Mouse (Mus musculus) heart, embryonic 13.5 days (tissue): Measurements from ENCODE around the gene Acot5. TPM values are rescaled to one million over a fixed set of nuclear protein-coding genes. Genes with fewer than 3 reads are reported as not detected.
"Not testable (repeated sequence)": the region's sequence is repeated elsewhere in the genome, so short reads cannot be mapped to it uniquely, and the experiment has no call there.

Experiments
- ATAC-seq: fragments of 200-750 bp; cut with Nextera tagmentation; 2 replicates; pipeline ENCODE4 v1.8.0; 2017; ENCODE audit warnings: moderate TSS enrichment; ENCODE audit not compliant: insufficient number of reproducible peaks, low FRiP score, low TSS enrichment; ENCODE audit errors: extremely low read depth
- H3K27ac ChIP-seq: fragments of 300-500 bp; sonication (generic); replicated peaks from 2 replicates; pipeline ENCODE4 v1.5.1; 2015; ENCODE audit warnings: moderate library complexity, mild to moderate bottlenecking, inconsistent platforms
- H3K27me3 ChIP-seq: fragments of 300-500 bp; sonication (generic); replicated peaks from 2 replicates; pipeline ENCODE4 v1.6.1; 2015; ENCODE audit warnings: mild to moderate bottlenecking, inconsistent platforms
- H3K36me3 ChIP-seq: fragments of 300-500 bp; sonication (generic); 2 replicates; pipeline ENCODE4 v1.6.1; 2015; ENCODE audit warnings: mild to moderate bottlenecking, inconsistent platforms
- H3K4me1 ChIP-seq: fragments of 300-500 bp; sonication (generic); 2 replicates; pipeline ENCODE4 v1.6.1; 2015; ENCODE audit warnings: inconsistent platforms
- H3K4me2 ChIP-seq: fragments of 300-500 bp; sonication (generic); 2 replicates; pipeline ENCODE4 v1.6.1; 2015; ENCODE audit warnings: inconsistent platforms, mild to moderate bottlenecking, moderate library complexity
- H3K4me3 ChIP-seq: fragments of 300-500 bp; sonication (generic); 2 replicates; pipeline ENCODE4 v1.5.1; 2015; ENCODE audit warnings: moderate library complexity, mild to moderate bottlenecking, inconsistent platforms
- H3K9ac ChIP-seq: fragments of 300-500 bp; sonication (generic); 2 replicates; pipeline ENCODE4 v1.6.1; 2015; ENCODE audit warnings: inconsistent platforms, mild to moderate bottlenecking, moderate library complexity
- H3K9me3 ChIP-seq: fragments of 300-500 bp; sonication (generic); 2 replicates; pipeline ENCODE4 v1.6.1; 2016; ENCODE audit warnings: inconsistent platforms
- WGBS: fragments of 180-500 bp; shearing (Covaris S2); methylation state at CpG from one replicate; pipeline ENCODE4 v1.1.7; 2015; ENCODE audit warnings: mixed read lengths; 5-methylcytosine and 5-hydroxymethylcytosine counted together
- polyA plus RNA-seq: library from polyadenylated mRNA; unstranded; fragments of >200 nt; fragmentation: Nextera tagmentation; extraction: Ambion mirVana; gene quantifications from 2 replicates; pipeline ENCODE4 v1.2.1, GENCODE M21; 2015

The Acot5 gene
- polyA plus RNA-seq, 1 experiment from 2014 or later = not detected

DNA sequence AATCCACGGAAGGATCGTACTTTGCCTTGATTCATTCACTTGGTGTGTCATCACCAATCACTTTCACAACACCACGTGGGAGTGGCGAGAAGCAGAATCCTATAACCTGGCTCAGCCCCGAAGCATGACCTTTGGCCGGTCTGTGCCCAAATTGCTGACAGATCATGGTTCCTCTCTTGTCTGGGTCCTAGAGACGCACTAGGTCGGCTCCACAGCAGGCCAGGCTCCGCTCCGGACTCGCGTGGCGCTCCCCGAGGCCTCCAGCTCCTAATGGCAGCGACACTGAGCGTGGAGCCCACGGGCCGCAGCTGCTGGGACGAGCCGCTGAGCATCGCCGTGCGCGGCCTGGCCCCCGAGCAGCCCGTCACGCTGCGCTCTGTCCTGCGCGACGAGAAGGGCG is 30.9 kb upstream of the Acot5 start, which contains the start of gene Acot4:
Gene Acot4, plus strand, starts transcription at position 139 of the 400 bp plus-strand sequence.
- Histone ChIP-seq H3K4me2 (peak within 1 kb of the TSS; percentile 78), H3K9ac (peak within 1 kb of the TSS; percentile 79), H3K4me3 (peak within 1 kb of the TSS; percentile 57)
- ATAC-seq, H3K27me3 ChIP-seq, H3K9me3 ChIP-seq, H3K36me3 ChIP-seq, H3K4me1 ChIP-seq, H3K27ac ChIP-seq: not testable (repeated sequence)
- 7% methylated on average over 32 of the region's 32 CpGs for WGBS

DNA sequence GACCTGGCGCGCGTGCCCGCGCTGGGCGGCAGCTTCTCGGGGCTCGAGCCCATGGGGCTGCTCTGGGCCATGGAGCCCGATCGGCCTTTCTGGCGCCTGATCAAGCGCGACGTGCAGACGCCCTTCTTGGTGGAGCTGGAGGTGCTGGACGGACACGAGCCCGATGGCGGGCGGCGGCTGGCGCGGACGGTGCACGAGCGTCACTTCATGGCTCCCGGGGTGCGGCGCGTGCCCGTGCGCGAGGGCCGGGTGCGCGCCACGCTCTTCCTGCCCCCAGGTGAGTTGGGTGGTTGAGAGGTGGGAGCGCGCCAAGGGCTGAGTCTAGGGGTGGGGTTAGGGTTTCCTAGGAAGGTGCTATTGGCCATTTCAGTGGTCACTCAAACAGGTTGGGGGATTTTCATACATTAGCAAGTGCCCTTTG is 30.4 kb upstream of the Acot5 start, which contains the start of gene Gm49366:
Gene Gm49366, plus strand, starts transcription at position 245 of the 421 bp plus-strand sequence.
- H3K4me1 ChIP-seq, H3K27me3 ChIP-seq, H3K9me3 ChIP-seq, ATAC-seq, H3K27ac ChIP-seq, H3K36me3 ChIP-seq: not testable (repeated sequence)
- peak within 1 kb of the TSS; percentile 57 for H3K4me3 ChIP-seq
- 3% methylated on average over 39 of the region's 39 CpGs for WGBS
- peak within 1 kb of the TSS; percentile 78 for H3K4me2 ChIP-seq
- peak within 1 kb of the TSS; percentile 79 for H3K9ac ChIP-seq

DNA sequence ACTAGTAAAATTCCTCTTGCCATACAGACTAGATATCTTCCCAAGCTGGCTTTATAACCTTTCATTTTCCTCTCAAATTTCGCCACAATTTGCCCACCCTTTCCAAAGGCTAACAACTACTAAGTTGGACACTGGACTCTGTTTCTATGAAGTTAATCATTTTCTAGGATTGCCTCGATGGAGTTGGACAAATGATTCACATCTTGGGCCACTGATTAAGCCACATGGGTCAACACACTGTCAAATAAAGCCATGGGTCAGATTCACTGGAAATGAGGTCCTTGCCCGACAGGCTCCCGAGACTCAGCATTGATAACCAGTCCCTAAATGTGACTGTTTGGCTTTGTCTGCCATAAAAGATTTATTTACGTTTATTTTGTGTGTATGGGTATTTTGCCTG is 26.9 kb upstream of the Acot5 start:
- H3K4me2 ChIP-seq = no peak overlapping the region
- WGBS = 83% methylated on average over 5 of the region's 5 CpGs
- no peak overlapping the region for H3K9ac ChIP-seq
- no peaks in the 10 kb centered on the region for H3K36me3 ChIP-seq
- H3K27ac ChIP-seq = no peak overlapping the region
- ATAC-seq = no peak
- H3K4me1 ChIP-seq = peaks cover 3% of the 10 kb centered on the region; the same call in 1 of the 2 replicates
- H3K27me3 ChIP-seq = peaks cover 4% of the 10 kb centered on the region; the same call in 1 of the 2 replicates
- no peak overlapping the region for H3K4me3 ChIP-seq
- H3K9me3 ChIP-seq = peaks cover 10% of the 10 kb centered on the region; the same call in 1 of the 2 replicates

DNA sequence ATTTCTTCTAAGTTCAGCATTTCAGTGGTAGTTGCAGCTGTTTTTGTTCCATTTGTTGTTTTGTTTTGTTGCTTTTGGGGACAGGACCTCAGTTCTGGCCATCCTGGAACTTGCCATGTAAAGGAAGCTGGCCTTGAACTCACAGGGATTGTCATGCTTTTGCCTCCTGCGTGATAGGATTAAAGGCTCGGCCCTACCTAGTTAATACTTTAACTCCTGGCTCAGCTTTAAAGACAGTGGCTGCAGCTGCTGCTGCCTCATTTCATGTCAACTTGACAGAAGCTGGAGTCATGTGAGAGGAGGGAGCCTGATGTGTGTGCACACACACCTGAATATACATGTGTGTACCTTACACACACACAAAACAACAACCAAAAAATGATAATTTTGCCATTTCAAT is 25.1 kb upstream of the Acot5 start:
- no peak overlapping the region for H3K4me2 ChIP-seq
- no peak for ATAC-seq
- H3K27me3 ChIP-seq = no peaks in the 10 kb centered on the region
- H3K27ac ChIP-seq = no peak overlapping the region
- no peaks in the 10 kb centered on the region for H3K36me3 ChIP-seq
- no peaks in the 10 kb centered on the region for H3K4me1 ChIP-seq
- WGBS = 61% methylated on average over 2 of the region's 2 CpGs
- H3K4me3 ChIP-seq = no peak overlapping the region
- H3K9me3 ChIP-seq = peaks cover 19% of the 10 kb centered on the region
- no peak overlapping the region for H3K9ac ChIP-seq

DNA sequence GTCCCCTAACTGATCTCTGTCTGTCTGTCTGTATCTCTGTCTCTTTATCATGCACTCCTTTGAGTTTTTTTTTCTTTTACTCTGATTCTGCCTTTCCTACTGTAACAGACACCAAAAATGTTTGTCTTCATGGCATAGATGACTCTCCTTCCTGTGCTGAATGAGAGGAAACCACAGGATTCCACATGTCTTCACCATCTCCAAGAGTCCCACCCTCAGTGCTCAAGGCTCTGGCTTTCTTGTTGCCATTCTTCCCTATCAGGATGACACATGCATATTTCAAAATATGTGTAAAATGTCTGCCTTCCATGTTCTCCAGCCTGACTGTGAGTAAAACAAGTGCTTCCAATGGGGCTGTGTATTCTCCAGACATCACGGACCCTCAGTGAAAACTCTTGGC is 22.2 kb upstream of the Acot5 start:
- no peak overlapping the region for H3K4me3 ChIP-seq
- H3K27me3 ChIP-seq = peaks cover 8% of the 10 kb centered on the region
- H3K9me3 ChIP-seq = peaks cover 9% of the 10 kb centered on the region
- H3K36me3 ChIP-seq = no peaks in the 10 kb centered on the region
- no peak overlapping the region for H3K9ac ChIP-seq
- H3K27ac ChIP-seq = no peak overlapping the region
- ATAC-seq = no peak
- no peaks in the 10 kb centered on the region for H3K4me1 ChIP-seq
- no peak overlapping the region for H3K4me2 ChIP-seq
- WGBS = 81% methylated on average over 1 of the region's 1 CpGs

DNA sequence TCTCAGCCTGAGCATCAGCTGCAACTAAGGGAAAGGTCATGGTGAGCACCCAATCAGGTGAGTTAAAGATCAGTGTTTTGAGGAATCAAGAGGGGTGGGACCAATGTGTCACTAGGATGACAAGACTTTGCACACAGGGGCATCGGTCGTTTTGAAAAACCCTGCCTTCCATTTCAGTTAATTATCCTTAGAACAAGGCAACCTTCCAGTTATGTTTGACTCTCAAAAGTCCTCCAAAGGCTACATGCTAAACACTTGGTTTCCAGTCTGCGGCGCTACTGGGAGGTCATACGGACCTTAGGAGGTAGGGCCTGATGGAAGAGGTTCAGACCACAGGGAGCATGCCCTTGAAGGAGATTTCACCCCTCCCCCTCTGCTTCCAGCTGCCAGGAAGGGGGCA is 18.4 kb upstream of the Acot5 start:
- H3K9me3 ChIP-seq, H3K4me1 ChIP-seq, ATAC-seq, H3K4me3 ChIP-seq, H3K36me3 ChIP-seq, H3K4me2 ChIP-seq, H3K9ac ChIP-seq, H3K27ac ChIP-seq: not testable (repeated sequence)
- H3K27me3 ChIP-seq = peaks cover 38% of the 10 kb centered on the region
- WGBS = 75% methylated on average over 5 of the region's 5 CpGs

DNA sequence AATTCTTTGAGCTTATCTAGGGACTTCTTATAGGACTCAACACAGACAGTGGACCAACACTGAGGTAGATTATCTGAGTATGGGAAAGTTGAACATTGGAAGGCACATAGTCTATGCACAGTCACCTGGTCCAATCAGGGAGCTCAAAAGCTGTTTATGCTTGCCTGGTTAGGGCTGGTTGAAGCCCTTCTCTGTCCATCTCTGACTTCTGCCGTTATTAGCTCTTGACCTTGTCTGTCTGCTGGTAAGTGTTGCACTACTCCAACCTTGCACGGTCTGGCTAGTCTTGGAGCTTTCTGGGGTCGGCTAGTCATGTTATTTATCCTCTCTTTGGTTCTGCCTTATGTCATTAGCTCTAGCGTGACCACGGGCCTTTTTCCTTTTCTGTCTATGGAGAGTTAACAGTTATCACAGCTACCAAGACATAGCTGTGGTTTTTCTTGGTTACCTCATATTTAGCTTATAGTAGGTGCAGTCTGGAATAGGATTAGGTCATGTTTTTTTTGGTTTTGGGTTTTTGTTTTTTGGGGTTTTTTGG is 17.1 kb upstream of the Acot5 start, which contains the start of gene Acot3:
Gene Acot3, plus strand, starts transcription at position 208 of the 538 bp plus-strand sequence.
- Histone ChIP-seq H3K27ac (no peak within 1 kb of the TSS), H3K36me3 (no peaks in the 10 kb centered on the region), H3K27me3 (peaks cover 40% of the 10 kb centered on the region), H3K4me2 (peak within 1 kb of the TSS; percentile 90), H3K4me3 (peak within 1 kb of the TSS; percentile 59), H3K4me1 (peaks cover 8% of the 10 kb centered on the region), H3K9ac (no peak within 1 kb of the TSS), H3K9me3 (peaks cover 9% of the 10 kb centered on the region)
- ATAC-seq = no peak
- WGBS = 62% methylated on average over 5 of the region's 5 CpGs

DNA sequence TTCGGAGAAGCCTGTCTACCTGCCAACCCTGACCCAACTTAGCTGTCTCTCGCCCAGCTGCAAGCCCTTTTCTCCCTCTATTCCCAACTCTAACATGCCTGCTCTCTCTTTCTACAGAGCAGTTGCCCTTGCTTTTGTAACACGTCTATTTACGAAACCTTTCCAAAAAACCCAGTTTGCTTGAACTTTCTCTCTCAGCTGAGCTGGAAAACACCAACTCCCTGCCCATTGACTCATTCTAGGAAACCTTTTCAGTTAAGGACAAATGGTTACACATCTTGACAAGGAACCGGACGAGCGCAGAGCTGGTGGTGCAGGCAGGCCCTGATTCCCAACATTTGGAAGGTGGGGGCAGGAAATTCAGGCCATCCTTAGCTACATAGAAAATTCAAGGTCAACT is 16.5 kb upstream of the Acot5 start:
- ATAC-seq = no peak
- peaks cover 9% of the 10 kb centered on the region for H3K9me3 ChIP-seq
- 79% methylated on average over 7 of the region's 7 CpGs for WGBS
- H3K27me3 ChIP-seq = peaks cover 40% of the 10 kb centered on the region
- peaks cover 8% of the 10 kb centered on the region for H3K4me1 ChIP-seq
- peak overlapping the region; percentile 90 for H3K4me2 ChIP-seq
- no peak overlapping the region for H3K9ac ChIP-seq
- H3K4me3 ChIP-seq = 0 out of 2 replicates have a peak overlapping the region, but pooled peaks have one; percentile 59
- H3K27ac ChIP-seq = no peak overlapping the region
- H3K36me3 ChIP-seq = no peaks in the 10 kb centered on the region

DNA sequence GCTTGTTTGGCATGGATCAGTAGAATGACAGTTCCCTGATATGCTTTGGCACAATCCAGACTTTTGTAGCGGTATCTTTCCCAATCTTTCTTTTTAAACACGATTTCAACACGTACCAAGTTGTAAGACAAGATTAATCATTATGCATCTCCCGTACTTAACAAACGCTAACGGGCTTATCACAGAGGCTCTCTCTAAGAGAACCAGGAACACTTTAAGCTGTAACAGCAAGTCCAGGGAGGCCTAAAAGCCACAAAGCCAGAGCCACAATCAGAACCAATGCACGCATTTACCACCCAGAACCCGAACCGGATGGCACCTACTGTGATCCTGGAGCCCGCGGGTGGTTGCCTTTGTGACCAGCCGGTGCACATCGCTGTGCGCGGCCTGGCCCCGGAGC is 16.0 kb upstream of the Acot5 start:
- no peaks in the 10 kb centered on the region for H3K36me3 ChIP-seq
- no peak for ATAC-seq
- peaks cover 8% of the 10 kb centered on the region for H3K4me1 ChIP-seq
- H3K27ac ChIP-seq = no peak overlapping the region
- peaks cover 40% of the 10 kb centered on the region for H3K27me3 ChIP-seq
- H3K9me3 ChIP-seq = peaks cover 7% of the 10 kb centered on the region
- peak overlapping the region; percentile 59 for H3K4me3 ChIP-seq
- H3K9ac ChIP-seq = peak overlapping the region; percentile 74
- 5% methylated on average over 16 of the region's 16 CpGs for WGBS
- peak overlapping the region; percentile 90 for H3K4me2 ChIP-seq

DNA sequence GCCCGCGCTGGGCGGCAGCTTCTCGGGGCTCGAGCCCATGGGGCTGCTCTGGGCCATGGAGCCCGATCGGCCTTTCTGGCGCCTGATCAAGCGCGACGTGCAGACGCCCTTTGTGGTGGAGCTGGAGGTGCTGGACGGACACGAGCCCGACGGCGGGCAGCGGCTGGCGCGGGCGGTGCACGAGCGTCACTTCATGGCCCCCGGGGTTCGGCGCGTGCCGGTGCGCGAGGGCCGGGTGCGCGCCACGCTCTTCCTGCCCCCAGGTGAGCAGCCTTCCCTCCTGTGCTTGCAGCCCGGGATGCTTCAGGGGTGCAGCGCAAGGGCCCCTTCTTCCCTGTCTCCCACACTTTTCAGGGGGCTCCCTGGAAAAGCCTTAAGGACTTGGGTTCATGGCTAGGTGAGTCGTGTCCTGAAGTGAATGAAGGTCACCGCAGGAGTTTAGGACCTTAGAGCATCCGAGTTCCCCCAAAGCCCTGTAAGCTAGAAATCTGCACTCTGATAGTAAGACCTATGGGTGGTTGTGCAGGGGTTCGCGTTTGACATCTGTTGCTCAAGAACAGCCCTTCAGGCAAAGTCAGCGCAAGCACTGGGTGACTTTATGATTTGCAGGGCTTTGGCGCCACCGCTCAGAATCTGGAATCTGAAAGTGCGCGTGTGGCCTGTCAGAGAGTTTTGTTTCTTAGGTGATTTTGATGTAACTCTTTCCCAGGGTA is 15.3 kb upstream of the Acot5 start:
- Histone ChIP-seq H3K4me1 (peaks cover 8% of the 10 kb centered on the region), H3K9ac (peak overlapping the region; percentile 74), H3K4me2 (peak overlapping the region; percentile 90), H3K27me3 (peaks cover 40% of the 10 kb centered on the region), H3K9me3 (0 out of 2 replicates have a peak, but pooled peaks cover under 1% of the 10 kb centered on the region), H3K36me3 (no peaks in the 10 kb centered on the region), H3K27ac (no peak overlapping the region), H3K4me3 (peak overlapping the region; percentile 59)
- 3% methylated on average over 41 of the region's 46 CpGs for WGBS
- ATAC-seq = no peak

DNA sequence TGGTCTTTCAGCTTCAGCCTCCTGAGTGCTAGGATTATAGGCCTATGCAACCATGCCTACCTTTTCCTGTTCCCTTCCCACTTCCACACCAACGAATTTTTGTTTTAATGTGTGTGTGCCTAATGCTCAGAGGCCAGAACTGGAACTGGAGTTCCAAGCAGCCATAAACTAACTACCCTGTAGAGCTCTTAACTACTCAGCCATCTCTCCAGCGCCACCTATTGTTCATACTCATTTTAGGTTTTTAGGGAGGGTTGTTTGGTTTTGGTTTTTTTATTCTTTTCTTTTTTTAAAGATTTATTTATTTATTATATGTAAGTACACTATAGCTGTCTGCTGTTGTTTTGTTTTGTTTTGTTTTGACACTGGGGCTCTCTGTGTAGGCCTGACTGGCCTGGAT is 8.2 kb upstream of the Acot5 start:
- Histone ChIP-seq H3K9me3 (0 out of 2 replicates have a peak, but pooled peaks cover 3% of the 10 kb centered on the region), H3K4me2 (no peak overlapping the region), H3K4me1 (no peaks in the 10 kb centered on the region), H3K36me3 (no peaks in the 10 kb centered on the region), H3K27me3 (peaks cover 12% of the 10 kb centered on the region; the same call in 1 of the 2 replicates), H3K4me3 (no peak overlapping the region), H3K27ac (no peak overlapping the region), H3K9ac (no peak overlapping the region)
- WGBS = 22% methylated on average over 2 of the region's 2 CpGs
- no peak for ATAC-seq
